Mouse (Mus musculus) cerebellum, postnatal 14 days (tissue): ENCODE data around the gene Tceal7.
A peak's percentile ranks its signal among the peaks of the same experiment; 100 is the strongest.

ENCODE experiments used
- DNase-seq, 2 experiments: peaks; one replicate each; pipeline ENCODE4 v3.0.0; 2021; ENCODE audit warnings: mixed read lengths in 2 of 2

Gene Tceal7

DNA sequence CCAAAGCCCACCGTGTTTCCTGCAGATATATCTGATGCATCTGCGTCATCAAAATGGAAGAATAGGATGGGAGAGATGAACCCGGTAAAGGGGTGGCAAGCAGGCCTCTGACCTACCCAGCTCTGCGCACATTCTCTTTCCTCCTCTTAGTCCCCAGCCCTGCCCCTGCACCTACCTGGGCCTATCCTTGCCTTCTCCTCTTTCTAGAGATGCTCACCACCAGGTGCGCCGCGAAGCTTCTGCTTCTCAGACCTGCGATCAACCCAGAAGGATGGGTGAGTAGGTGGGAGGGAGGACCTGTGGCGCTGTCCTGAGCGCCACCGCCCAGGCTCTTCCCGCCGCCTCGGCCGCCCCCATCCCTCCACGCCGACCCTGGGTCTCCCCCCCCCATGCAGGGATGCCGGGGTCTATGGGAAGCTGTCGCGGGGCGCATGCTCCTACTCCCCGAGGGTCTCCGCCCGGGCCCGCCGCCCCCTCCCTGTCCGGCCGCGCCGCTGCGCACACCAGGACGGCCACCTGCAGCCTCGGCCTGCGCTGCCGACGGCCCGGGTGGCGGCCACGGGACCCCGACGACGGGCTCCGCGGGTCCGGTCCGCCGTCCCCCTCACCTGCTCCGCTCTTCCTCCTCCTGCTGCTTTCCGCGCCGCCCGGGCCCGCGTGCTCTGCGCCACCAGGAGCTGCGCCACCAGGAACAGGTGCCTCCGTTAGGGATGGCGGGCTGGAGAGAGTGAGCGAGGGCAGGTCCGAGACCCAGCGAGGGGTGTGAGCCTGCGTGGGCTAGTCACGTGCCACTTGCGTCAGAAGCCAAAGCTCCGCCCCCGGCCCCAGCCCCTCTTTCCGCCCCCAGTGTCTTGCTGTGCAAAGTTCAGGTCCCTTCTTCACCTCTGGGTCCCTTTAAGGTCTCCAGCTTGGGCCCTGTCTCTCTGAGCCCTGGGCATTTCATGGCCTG is at the start of gene Tceal7, which contains the start of gene Bex1:
Tceal7 (plus strand) TSS at position 51 of the 949 bp plus-strand sequence.
Bex1 (minus strand) TSS at position 785 of the 949 bp plus-strand sequence.
- peak in 1 of 2 experiments; percentile 22 for DNase-seq

DNA sequence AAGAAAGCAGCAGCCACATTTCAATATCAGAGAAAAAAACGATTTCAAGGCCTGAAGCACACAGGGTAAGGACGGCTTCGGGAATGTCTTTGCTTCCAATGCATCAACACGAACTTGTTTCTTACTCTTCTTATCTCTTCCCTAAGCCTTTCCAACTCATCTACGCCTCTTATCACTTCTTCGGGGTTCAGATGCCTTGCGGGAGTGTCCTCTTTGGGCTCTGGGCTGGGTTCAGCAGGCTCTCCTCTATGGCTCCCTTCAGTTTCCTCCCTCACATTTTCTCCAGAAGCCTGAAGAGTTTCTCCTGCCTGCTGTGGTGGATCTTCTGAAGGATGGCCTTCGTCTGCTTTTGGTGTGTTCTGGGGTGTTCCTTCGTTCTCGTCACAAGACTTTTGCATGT is 44.0 kb upstream of the Tceal7 start:
- DNase-seq = peak in 1 of 2 experiments; percentile 5

DNA sequence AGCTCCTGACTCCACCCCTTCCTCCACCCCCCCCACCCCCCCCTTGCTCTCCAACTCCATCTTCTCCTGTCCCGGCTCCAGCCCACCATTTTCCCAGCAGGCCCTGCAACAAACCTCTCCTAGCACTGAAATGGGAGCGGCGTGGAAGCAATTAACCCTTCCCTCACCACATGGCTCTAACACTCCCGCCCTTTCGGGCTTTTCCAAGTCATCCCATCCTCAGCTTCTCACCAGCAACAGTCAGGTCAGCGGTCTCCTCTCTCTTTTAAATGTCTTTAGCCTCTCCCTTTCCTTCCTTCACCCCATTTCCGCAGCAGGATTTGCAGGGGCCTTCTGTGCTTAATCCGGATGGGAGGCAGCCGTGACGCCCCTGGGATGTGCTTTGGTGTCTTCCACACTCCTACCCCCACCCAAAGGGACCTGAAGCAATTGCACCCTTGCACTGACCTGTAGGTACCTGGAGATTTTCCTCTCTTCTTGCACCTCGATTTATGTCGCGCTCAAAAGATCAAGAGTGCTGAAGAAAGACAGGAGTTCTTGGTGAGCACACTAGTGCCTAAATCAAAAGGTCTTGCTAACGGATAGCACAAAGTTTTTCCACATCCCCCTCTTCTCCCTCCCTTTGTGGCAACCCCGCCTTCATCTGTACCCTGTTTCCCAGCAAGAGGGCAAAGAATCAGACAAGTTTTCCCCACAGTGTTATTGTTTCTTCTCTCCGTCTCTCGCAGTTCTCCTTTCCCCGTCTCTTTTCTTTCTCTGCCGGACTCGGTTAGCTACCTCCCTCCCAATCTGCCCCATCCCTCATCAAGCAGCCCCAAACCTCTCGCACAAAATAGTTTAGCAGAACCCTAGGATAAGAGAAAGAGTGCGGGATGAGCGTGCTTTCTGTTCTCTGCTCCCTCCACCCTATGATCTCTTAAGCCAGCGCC is 43.1 kb upstream of the Tceal7 start:
- peak; percentile 56 to 72 for DNase-seq

DNA sequence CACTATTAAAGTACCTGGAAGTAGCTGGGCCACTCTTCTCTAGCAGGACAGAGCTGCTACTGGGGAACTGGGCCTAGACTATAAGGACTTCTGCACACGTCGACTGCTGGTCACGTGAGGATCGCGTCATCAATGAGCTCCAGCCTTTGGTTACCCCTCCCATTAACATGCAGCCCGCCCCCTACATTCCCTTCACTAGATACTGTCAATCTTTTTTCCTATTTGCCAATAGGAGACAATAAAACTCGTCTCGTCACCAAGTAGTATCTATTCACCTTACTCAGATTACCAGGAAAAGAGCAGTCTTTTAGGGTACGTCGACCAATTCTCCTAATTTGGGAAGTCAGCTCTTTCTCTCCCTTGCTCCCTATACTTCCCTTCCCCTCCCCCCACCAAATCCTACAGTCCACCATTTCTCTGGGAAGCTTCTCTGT is 42.4 kb upstream of the Tceal7 start, which contains the start of gene Tceal8:
Tceal8 (minus strand) TSS at position 225 of the 434 bp plus-strand sequence.
- DNase-seq = peak; percentile 79 to 80

DNA sequence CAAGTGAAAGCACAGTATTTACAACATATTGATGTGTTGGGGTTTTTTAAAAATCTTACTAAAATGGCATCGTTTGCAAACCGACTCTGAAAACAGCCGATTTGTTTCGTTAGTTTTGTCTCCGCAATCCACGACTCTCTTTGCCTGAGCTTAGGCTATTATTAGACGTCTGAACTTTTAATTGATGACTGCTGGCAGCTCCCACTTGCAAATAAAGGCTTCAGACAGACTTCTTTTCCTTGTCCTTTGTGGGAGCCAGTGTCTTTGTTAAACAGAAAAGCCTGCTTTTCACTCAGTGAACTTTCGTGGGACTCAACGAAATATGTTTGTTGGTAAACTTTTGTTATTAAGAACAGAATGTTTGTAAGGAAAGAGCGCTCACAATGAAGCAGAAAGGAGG is 41.8 kb upstream of the Tceal7 start:
- peak in 1 of 2 experiments; percentile 6 for DNase-seq

DNA sequence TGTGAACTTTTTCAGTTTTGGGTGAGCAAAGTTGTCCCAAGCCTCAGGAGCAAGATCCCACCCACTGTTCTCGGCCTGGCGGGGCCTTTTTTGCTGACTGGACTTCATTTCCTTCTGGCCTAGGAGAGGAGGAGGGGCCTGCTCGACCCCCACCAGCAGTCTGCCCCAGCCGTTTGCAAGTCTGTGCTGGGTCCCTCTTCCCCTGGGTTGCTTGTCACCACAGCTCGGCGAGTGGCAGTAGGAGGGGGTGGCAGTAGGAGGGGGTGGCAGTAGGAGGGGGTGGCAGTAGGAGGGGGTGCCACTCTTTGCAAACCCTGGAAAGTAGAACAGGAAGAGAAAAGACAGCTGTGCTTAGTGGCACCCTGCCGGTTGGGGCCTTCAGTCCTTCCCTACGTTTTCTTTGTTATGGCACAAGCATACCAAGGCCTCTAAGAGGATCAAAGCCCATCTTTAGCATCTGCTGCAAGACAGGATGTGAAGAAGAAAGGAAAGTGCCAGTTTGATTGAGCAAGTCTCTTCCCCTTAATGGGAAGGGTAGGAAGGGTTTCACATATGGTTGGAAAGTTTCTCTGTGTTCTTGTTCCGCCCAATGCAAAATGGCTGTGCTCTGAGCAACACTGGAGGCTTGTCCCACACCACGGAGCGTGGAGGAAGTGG is 33.6 kb upstream of the Tceal7 start:
- no peak for DNase-seq

DNA sequence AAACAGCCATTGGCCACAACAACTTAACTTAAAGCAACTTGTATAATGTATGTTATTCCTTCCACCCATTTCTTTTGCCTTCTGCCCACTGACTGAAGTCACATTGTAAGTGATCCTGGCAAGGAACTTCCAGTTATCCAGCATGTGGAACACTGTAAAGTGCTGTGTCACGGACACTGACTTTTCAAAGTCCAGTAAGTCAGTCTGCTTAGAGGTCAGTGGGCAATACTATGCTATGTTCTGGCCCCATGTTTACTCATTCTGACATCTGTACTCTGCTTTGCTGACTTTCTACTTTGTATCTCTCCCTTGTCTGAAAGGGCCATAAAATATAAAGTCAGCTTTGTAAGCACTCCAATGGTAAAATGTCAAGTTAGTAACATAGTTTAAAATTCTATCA is 31.5 kb upstream of the Tceal7 start:
- no peak for DNase-seq

DNA sequence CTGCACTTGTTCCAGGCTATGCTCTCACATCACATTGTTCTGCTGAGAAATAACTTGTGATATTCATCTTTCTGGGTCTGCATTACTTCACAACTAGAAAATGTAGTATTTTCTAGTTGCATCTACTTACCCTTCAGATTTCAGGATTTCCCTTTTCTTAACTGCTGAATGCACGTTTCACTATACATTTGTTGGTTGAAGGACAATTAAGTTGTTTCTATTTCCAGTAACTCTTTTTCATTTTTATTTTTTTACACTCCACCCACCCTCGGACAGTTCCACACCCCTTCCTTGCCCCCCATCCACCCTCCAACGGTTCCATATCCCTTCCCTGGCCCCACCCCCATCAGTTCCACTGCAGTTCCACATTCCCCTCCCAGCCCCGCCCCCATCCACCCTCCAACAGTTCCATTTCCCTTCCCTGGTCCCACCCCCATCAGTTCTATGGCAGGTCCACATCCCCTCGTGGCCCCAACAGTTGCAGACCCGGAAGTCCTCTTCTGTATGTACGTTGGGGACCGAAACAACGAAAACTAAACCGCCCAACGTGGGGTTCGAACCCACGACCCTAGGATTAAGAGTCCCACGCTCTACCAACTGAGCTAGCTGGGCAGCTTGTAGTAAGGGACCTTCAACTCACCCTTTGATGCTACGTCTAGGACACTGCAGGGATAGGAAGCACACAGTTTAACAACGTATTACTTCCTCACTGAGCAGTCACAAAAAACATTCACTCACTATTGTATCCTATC is 19.2 kb upstream of the Tceal7 start:
- DNase-seq = no peak

DNA sequence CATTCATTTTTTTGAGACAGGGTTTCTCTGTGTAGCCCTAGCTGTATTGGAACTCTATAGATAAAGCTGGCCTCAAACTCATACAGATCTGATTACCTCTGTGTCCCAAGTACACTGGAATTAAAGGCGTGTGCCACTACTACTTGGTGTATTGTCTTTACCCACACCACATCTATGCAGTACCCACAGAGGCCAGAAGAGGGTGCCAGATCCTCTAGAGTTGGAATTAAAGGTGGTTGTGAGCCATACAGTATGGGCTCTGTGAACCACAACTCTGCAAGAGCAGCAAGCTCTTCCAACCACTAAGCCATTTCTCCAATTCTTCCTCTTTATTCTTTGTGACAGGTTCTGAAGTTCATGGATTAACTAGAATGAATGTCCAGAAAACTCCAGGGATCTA is 17.7 kb upstream of the Tceal7 start:
- peak; percentile 33 to 80 for DNase-seq

DNA sequence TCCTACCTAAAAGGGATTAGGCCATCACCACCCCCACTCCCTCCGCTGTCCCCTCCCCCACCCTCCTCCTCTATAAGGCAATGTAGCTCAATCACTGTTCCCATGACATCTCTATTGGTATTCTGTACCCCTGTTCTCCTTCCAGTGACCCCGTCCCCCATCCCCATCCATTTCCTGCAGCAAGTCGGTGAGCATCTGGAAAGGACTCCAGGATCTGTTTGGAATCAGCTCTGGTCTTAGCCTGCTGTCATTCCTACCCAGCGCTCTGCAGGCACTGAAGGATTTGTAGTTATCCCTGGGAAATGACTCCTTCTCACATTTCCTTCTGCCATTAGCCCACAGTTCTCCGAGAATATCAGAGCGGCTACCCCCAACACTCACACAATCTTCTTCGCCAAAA is 11.3 kb upstream of the Tceal7 start:
- DNase-seq = peak in 1 of 2 experiments; percentile 38

DNA sequence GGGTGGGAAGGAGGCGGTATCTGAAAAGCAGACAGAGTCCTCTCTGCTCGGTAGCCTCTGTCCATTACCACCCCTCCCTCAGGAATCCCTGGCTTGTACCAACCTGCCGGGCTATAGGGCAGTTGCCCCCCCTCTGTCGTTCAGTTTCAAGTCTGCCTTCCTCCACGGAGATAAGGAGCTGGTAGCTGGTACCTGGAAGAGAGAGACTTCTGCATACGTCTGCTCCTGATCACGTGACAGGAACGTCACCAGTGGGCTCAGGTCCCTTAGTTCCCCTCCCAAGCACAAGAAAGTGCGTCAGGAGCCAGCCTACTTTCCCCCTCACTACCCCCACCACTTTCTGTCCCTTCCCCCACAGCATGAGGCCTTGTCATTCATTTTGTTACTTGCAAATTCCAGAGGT is 10.9 kb upstream of the Tceal7 start, which contains the start of gene Tceal5:
Tceal5 (minus strand) TSS at position 213 of the 403 bp plus-strand sequence.
- DNase-seq = peak; percentile 79 to 81

DNA sequence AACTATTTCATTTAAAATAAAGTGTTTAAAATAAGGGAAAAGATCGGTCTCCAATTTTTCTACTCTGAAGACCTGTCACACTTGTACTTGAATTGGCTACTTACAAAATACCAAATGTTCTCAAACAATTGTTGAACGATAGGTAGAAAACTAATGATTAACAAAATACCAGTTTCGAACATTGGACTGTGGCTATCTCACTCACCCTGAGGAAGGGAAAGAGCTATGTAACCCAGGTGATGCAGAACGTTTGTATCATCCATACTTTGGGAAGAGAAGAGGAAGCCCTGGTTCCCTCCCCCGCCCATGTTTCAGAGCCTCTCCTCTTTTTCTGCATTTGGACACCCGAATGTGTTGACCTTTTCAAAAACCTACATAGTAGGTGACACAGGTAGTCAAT is 10.2 kb upstream of the Tceal7 start:
- no peak for DNase-seq

DNA sequence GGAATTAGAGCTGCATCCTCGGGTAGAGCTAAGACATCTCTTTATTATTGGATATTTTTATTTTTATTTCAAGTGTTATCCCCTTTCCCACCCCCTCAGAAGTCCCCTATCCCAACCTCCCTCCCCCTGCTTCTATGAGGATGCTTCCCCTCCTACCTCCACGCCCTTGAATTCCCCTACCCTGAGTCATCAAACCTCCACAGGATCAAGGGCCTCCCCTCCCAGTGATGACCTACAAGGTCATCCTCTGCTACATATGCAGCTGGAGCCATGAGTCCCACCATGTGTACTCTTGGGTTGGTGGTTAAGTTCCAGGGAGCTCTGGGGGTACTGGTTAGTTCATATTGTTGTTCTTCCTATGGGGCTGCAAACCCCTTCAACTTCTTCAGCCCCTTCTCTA is 1.2 kb upstream of the Tceal7 start:
- no peak for DNase-seq

DNA sequence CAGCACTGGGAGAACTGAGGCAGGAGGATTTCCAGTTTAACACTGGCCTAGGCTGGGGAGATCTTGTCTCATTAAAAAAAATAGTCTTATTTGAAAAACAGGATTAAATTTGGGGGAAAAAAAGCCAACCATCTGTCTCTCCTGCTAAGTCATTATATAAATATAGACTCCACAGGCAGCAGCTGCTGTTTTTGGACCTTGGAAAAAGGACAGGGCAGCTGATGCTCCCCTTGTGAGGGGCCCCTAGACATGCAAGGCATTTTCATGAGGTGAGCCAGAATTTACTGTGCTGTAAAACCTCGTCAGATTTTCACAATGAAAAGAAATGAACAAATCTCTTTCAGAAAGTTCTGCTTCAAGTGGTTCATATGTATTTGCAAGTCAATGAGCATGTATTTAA is 1.7 kb downstream of the Tceal7 start:
- DNase-seq = no peak

DNA sequence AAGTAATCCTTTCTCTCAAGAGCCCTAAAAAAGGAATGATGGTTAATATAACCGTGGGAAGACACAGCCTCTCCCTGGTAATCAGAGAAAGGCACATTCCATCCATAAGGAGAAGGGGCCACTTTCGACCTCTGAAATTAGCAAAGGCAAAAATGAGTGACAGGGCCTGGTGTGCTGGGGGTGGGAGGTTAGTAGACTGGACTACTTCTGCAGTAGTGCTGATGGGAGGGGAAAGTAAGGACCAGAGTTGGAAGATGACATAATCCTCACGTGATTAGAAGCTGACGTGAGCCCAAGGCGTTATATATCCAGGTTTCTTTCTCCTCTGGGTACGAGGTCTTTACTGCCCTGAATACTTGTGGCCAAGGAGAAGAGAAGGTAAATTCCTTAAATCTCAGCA is 9.1 kb downstream of the Tceal7 start:
- DNase-seq = no peak

DNA sequence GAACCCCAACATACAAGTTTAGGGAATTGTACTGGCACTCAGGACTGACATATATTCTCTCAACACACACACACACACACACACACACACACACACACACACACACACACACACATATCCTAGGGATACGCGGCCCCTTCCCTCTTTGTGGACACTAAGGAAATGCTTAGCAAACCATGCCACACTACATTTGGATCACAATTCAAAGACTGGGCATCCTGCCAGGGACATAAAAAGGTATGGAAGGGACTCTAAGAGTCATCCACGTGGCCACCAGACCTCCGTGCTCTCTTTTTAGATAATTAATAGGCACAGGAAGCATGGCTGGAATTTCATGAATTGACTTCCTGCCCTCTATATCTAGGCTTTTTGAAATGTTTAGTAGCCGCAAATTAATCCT is 13.2 kb downstream of the Tceal7 start:
- peak in 1 of 2 experiments; percentile 16 for DNase-seq

DNA sequence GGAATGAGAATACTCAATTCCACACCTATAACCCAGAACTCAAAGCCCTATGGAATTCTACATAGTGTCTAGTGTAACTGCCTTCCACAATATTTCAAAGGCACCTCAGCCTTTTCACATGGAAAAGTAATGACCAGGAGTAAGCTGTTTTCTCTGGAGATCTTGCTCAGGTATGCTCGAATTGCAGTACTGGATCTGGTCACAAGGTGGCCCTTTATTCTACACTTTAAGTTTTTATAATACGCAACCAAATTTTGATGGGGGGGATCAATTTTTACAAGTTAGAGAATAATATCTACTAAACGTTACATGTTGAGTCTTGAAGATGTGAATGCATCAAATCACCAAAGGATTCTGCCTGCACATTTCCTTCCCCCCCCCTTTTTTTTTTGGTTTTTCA is 23.5 kb downstream of the Tceal7 start:
- DNase-seq = peak; percentile 75 to 80

DNA sequence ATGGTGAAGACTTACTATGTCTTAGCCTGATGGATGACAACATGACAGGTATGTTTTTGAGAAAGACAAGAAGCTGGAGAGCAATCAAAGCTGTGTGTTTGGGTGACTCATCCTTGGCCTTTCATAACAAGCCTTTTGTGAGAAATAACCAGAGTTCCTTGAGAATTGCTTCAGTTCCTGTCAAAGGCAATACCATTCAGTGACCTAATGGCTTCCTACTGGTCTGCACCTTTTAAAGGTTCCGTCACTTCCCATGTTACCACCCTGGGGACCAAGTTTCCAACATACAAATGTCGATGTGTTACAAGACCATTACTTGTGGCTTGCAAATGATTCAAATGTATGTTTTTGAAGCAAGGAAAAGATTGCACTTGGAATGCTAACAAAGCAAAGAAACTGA is 28.6 kb downstream of the Tceal7 start:
- DNase-seq = no peak

DNA sequence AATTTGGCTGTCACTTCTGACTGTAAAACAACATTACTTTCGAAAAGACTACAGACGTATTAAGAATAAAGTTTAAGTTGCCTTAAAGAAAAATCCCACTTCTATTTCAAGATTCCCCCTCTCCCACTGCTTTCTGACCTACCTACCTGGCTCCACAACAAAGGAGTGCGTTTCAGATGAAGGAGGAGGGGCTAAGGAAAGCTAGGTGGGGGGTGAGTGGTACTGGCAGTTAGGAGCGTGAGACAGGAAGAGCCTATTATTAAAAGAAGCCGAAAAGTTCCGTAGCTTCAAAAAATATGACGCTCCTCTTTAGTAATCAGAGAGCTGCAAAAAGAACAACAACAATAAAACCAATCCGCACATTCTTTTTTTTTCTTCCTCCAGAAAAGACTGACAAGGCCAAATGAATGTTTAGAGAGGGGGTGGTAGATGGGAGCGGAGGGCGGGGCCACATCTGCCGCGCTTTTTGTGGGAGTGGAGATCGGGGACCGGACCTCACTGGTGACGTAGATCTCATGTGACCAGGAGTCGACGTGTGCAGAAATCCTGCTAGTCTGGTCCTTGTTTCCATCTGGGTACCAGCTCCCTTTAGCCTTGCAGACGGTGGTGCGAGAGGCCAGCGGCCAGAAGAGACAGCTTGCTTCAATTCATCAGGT is 30.1 kb downstream of the Tceal7 start, which contains the start of gene Tceal9:
Tceal9 (plus strand) TSS at position 506 of the 656 bp plus-strand sequence.
- peak; percentile 74 to 78 for DNase-seq

DNA sequence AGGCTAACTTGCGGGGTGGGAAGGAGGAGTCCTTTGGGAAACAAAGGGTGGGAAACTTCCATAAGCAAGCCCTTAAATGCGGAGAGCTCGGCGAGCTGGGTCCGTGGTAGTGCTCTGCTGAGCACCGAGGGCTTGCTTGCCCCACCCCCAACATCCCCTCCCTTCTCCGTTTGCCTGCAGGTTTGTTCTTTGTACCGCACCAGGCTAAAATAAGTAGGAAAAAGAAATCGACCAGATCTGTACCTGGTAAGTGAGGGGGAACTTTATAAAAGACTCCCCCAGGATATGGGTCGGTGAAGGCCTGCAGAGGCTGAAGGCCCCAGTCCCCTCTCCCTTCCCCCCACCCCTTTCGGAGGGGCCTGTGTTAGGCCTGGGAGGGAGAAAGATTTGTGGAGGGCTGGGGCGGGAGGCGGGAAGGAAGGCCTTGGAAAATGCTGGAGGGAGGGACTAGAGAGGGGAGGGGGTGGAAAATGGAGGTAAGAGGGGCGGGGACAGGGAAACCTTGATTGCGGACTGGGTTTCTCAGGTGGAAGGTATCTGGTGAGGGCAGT is 31.0 kb downstream of the Tceal7 start:
- DNase-seq = peak; percentile 42 to 55

DNA sequence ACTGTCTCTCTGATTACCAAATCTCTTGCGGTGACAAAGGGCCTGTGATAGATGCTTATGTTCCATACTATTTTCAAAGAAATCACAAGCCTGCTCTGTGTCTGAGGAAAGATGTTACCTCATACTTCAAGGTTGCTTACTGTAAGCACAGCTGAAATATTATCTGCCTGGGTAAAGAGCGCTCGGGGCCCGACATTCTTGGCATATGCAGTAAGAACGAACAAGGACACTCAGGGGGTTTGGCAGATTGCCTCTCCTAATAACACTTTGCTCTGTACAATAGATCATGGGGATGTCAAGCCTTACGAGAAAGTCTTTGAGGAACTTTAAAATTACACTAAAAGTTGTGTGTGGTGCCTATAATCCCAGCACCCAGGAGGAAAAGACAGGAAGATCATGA is 34.2 kb downstream of the Tceal7 start:
- DNase-seq = no peak
